Mouse (Mus musculus): Measurements from ENCODE around the gene Tmigd1.
"Not testable (repeated sequence)": the region's sequence is repeated elsewhere in the genome, so short reads cannot be mapped to it uniquely, and the experiment has no call there.

The Tmigd1 gene

DNA sequence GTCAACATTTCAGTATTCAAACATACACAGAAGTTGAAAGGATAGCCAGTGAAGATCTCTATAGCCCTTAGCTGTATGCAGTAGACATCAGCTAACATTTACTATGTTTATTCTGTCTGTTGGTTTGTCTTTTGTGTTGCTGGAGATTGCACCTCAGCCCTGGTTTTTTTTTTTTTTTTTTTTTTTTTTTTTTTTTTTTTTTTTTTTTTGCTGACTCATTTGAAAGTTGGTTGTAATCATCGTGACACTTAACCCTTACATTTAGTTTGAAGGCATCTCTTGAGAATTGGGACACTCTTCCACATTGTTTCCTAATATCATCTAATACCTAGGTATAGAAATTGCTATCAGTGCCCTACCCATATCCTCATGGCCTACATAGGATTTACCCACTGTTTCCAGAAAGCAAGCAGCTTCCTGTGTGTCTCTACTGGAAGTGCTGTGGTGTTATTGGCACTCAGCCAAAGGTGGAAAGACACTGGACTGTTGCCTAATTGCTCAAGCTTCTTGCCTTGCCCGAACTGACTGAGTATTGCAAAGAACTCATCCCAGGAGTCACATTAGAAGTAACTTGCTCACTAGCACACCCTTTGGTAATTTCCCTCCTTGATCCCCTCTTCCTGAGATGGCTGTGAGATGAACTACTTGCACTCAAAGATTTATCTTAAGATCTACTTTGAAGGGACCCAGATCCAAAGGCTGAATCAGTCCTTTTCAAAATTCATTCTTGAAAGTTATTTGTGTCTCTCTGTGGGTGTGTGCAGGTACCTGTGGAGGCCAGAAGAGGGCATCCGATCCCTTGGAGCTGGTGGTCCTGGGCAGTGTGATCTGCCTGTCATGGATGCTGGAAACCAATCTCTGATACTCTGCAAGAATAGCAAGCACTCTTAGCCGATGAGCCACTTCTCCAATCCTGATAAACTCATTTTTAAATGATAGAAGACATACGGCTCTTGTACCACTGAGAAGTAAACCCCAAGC lies 1.9 kb upstream of the Tmigd1 start:
- peak; percentile 37 to 59 for DNase-seq

DNA sequence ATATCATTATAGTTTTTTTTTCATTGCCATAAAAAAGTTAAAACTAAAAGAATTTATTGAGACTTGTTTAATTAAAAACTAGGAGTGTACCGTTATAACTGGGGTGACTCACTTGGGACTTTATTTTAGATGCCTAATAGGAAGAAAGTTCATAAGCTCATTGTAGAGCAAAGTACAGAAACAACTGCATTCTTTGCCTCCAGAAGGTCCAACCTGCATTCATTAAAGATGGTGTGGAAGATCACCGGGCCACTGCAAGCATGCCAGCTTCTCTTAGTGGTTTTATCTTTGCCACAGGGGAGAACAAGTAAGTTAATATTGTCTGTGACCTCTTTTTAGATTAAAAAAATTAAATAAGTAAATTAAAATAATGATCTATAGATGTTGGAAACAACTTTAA lies 2.4 kb downstream of the Tmigd1 start:
- DNase-seq, result no peak

DNA sequence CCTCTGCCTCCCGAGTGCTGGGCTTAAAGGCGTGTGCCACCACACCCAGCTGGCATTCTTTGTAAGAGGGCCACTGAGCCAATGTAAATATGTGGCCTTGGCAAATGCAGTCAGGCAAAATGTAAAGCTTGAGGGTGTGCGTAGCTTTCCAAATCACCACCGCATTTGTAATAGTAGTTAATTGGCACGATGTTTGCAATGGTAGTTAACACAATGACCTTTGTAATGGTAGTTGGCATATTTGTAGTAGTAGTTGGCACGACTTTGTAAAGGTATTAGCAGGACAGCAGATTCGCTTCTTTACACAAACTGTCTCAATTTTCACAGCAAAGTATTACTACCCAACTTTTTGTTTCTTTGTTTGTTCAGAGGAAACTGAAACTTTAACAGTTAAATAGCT lies 6.7 kb downstream of the Tmigd1 start:
- DNase-seq, result no peak

DNA sequence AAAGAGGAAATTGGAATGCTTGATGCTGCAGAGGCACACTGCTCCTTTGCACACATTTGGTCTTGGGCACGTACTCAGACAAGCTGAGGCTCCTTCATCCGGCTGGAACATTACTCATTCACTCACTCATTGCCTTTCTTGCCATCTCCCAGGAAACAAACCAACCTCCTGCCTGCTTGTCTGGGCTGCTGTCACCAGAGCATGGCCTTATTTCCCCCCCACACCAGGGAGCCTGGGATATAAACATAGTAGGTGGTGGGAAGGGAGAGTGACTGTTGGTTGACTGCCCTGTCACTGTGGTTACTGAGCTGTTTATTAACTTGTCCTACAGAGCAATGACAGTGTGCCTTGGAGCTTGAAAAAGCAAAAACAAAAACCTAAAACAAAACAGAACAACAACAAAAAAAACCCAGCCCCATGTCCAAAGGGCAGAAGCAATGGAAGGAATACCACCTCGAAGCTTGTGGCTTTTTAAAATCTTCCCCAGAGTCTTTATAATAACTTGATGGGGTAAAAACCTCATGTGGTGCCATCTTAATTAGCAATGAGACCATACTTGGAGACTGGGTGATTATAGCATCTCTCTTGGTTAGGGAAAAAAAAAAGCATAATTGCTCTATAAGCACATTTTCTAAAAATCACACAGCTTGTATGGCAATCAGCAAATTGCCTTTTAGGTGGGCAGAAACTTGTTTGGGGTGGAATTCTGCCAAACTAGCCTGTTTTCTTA lies 9.5 kb downstream of the Tmigd1 start:
- peak; percentile 50 to 72 for DNase-seq

DNA sequence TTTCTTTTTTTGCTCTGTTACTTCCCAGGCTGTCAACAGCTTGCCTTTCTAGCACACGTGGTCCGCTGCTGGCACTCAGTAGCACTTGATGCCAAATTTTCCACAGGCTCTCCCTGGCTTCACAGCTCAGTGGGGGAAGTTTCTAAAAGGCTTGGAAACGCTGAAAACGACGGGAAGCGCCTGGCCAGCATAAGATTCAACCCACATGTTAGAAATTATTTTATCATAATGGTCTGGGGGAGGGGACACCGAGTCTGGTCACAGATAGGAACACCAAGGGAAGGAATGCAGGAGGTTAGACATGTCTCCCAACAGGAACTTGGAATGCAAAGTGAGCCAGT lies 10.1 kb downstream of the Tmigd1 start:
- DNase-seq, result peak; percentile 33 to 58

DNA sequence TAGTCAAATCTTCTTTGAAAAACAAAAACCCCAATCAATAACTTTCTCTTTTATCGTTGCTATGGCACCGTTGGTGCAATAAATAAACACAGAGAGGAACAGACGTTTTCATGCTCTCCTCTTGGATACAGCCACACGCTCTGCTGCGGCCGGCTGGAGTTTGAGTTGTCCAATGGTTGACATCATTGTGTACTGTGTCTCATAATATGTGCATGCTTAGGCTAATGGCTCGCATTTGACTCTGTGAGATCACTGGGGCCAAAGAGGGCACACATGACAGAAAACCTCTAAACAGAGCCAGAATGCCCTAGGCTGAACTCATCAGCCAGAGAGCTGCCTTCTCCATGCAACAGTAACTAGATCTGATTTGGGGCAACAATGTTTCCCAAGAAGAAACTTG lies 12.4 kb downstream of the Tmigd1 start:
- DNase-seq, result no peak

DNA sequence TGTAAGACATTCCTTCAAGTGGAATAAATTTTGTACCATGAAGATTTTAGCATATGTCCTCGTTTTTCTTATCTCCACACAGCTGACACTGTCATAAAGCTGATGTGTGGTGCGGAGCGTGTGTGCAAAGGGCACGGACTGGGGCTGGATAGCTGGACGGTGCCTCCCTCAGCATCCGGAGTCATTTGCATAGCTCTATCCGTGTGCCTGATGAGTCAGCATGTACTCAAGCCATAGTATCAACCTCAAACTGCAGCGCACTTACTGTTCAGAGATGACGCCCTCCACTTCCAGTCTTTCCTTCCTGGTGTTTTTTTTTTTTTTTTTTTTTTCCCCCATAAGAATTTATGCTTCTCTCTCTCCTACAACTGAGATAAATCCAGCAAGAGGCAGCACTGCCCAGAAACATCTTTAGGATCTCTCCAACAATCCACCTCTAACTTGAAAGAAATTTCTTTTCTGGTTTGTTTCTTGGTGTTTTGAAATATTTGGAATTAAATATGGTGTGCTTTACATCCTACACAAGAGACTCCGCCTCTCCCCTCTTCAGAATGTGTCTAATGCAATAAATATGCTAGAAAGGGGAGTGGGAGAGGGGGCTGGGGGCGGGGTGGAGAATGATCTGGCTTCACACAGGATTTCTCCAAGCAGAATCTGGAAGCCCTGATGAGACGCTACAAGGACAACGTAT lies 14.7 kb downstream of the Tmigd1 start:
- peak; percentile 37 to 59 for DNase-seq

DNA sequence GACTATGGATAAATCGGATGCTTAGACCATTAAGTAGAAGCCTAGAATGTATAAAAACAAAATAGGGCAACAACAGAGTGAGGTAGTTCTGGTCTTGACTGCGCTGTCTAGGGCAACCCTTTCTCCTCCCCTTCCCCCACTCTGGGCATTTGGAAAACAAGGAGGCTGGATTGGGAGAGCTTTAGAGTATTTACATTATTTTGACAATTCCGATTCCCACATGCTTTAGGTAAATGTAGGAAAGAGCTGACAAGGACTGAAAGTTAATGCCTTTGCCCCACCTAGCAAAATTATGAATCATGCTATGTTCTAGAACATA lies 15.2 kb downstream of the Tmigd1 start:
- DNase-seq, result peak; percentile 33 to 52

DNA sequence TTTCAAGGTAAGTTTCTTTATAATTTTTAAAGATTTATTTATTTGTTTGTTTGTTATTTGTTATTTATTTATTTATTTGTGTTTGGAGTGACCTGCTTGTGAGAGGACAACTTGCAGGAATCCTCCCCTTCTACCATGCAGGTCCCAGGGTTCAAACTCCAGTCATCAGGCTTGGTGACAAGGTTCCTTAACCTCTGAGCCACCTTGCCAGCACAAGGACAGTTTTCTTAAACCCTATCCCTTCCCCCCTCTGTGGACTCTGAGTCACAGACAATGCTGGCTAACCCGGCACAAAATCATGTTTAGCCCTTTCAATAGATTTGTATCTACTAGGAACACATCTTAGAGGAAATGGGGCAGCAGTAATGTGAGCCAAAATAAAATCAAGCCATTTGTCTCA lies 18.6 kb downstream of the Tmigd1 start:
- DNase-seq, result no peak

DNA sequence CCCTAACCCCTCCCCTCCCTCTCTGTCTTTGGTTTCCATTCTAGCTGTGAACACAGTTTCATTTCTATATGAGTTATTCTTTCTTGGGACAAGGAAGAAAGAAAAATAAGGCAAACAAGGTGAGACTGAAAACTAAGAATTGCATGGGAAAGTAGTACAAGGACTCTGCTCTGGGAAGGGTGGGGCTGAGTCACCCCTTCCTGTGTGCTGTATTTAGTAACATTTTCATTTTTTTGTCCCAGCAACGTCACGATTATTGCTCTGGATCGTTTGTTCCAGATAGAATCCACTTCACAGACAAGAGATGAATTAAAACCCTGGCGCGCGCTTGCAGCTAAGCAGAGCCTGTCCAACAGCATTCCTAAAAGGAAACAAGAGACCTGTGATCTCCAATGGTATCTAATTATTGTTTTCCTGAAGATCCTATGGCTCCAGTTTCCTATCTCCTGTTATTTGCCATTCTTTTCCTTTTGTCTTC lies 22.8 kb downstream of the Tmigd1 start, which contains the start of gene Blmh:
Gene Blmh, plus strand, starts transcription at position 51 of the 478 bp plus-strand sequence.
- DNase-seq, result no peak

DNA sequence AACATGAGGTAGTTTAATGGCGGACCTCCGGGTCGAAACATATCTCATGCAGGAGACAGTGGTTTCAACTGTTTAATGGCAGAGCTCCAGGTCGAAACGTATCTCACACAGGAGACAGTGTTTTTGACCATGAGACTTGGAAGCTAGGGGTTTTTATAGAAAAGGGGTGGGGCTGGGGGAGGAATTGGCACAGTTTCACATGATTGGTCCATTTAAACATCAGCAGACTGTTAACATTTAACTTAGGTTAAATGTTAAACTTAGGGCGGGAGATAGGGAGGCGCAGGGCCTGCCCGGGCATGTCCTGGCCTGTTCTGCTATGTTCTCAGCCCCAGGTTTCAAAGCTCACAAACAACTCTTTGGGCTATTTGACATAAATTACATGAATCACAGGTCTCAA lies 26.6 kb downstream of the Tmigd1 start:
- not testable (repeated sequence) for DNase-seq

DNA sequence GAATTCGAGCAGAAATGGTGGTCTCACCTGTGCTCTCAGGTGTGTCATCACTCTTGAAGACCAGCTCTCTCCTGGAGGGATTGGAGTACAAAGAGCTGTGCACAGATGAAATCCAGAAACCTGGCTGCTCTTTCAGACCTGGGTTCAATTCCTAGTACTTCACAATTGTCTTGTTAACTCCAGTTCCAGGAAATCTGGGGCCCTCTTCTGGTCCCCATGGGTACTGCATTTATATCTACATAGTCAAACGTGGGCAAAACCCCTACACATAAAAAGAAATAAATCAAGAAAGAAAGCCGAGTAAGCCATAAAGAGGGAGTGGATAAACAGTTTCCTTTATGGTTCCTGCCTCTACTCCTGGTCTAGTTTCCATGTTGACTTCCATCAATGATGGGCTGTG lies 31.2 kb downstream of the Tmigd1 start:
- DNase-seq, result no peak

DNA sequence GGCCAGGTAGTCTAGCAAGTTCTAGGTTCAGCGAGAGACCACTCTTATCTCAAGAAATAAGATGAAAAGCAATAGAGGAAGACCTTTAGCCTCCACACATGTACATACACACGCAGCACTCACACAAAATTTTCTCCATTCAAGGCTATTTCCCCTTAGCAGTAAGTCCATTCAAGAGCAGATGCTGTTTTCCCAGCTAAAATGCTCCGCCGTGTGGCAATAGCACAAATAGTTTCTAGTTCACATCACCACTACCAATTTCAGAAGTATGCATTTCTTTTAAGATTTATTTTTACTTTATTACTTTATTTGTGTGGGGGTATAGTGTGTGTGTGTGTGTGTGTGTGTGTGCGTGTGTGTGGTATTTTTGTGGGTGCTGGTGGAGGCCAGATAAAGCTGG lies 34.6 kb downstream of the Tmigd1 start:
- no peak for DNase-seq

DNA sequence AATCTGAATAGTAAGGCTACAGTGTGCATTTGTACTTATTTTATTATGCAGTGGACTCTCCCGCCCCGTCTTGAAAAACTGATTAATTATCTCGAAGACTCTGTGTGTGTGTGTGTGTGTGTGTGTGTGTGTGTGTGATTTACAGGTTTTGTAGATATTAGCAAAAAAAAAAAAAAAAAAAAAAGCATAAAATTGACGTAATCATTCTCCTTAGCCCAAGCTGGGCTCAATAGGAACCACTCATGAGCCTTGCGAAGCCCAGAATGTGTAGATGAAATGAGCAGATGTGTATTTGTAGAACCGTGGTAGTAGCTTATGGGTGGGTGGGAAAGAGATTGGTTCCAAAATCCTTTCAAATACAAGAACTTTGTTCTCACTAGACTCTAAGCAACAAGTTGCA lies 42.9 kb downstream of the Tmigd1 start:
- DNase-seq, result no peak

DNA sequence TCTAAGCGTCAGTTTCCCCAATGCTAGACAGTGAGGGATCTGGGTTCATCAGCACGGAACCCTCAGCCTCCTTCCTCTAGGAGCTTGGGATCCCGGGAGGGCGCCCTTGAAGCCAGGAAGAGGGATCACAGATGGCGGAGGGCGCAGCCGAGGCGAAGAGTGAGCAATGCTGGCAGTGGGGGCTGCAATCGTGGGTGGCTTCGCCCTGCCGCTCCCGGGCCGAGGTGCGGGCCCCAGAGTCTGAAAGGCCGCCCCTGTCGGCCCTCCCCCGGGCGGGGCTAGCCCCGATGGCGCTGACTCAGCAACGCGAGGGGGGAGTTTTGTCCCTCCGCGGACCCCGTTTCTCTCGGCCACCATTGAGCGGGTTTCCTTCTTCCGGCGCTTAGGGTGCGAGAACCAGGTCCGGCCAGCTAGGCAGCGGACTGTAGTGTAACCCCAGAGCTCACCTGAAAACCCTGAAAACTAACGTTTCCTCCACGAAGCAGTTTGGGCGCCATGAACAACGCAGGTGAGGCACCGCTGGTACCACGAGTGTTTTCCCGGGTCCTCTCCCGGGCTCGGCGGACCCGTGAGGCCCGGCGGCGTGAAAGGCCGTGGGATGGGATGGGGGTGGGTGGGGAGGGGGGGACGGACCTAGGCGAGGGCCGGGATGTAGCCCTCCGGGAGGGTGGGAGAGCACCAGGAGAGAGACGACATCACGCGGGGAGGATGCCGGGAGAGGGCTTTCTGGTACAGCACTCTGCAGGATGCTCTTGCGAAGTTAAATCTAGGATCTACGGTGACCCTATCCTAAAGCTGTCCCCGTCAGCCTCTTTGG lies 43.6 kb downstream of the Tmigd1 start:
- peak; percentile 98 for DNase-seq

DNA sequence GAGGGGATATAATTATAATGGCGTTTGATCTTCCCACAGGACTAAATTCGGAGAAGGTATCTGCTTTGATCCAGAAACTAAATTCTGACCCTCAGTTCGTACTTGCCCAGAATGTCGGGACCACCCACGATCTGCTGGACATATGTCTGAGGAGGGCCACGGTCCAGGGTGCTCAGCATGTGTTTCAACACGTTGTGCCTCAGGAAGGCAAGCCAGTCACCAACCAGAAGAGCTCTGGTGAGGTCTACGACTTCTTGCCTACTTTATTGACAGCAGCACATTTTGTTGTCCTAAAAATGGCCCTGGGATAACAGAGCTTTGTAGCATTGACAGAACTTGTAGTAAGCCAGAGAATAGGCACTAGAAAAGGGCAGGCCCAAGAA lies 44.2 kb downstream of the Tmigd1 start:
- DNase-seq, result peak; percentile 13 to 35

DNA sequence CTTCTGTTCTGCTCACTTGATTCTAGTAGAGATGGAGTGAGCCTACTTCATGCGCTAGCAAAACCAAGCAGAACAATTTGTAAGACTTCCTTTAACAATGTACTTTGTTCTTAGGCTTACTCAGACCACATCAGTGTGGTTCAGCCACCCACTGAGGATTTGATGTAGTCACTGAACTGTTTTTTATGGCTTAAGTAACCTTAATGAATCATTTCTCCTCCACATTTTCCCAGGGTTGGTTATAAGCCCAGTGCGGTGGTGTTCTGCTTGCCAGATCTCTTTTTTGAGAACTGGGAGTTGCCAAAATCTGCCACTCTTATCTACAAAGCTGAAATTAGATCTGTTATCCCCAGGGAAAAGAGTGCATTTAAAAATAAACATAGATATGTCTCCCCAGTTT lies 51.6 kb downstream of the Tmigd1 start:
- no peak for DNase-seq

DNA sequence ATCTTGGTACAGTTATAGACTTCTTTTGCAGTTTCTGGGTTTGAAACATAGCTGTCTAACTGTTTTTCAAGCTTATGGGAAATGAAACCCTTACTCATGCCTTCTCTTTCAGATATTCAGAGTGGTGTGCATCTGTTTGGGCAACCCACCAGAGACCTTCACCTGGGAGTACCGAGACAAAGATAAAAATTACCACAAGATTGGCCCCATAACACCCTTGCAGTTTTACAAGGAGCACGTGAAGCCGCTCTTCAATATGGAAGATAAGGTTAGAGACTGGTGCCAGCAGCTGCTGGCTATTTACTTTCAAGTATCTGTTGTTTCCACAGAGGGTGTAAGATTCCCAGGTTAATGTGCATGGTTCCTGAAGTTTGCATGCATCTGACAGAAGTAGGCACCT lies 63.7 kb downstream of the Tmigd1 start:
- DNase-seq, result no peak
